Mouse (Mus musculus) E14TG2a.4 (cell line): ENCODE measurements around the gene Rtn4ip1.

Experiments used
- H3K27me3 ChIP-seq: 2 replicates; pipeline ENCODE4 v1.6.1; 2014; ENCODE audit warnings: low read length, control low read depth; ENCODE audit not compliant: insufficient read depth
- H3K36me3 ChIP-seq: 2 replicates; pipeline ENCODE4 v1.6.1; 2014; ENCODE audit warnings: low read length, control low read depth; ENCODE audit not compliant: insufficient read depth
- H3K4me1 ChIP-seq: replicated peaks from 2 replicates; pipeline ENCODE4 v1.6.1; 2014; ENCODE audit warnings: low read depth, low read length, control low read depth
- H3K4me3 ChIP-seq: replicated peaks from 2 replicates; pipeline ENCODE4 v1.5.1; 2014; ENCODE audit warnings: mild to moderate bottlenecking, low read length
- H3K9me3 ChIP-seq: 2 replicates; pipeline ENCODE4 v1.6.1; 2014; ENCODE audit warnings: low read length, control low read depth
- CTCF ChIP-seq: conservative IDR thresholded peaks from 2 replicates; pipeline ENCODE4 v1.5.1; 2014; ENCODE audit warnings: low read length
- NANOG ChIP-seq: IDR thresholded peaks from 2 replicates; pipeline ENCODE4 v1.6.1; 2014; ENCODE audit warnings: borderline replicate concordance, low read length, mixed read lengths
- POU5F1 ChIP-seq: IDR thresholded peaks from 2 replicates; pipeline ENCODE4 v1.6.1; 2014; ENCODE audit warnings: low read length, borderline replicate concordance

Gene Rtn4ip1

DNA sequence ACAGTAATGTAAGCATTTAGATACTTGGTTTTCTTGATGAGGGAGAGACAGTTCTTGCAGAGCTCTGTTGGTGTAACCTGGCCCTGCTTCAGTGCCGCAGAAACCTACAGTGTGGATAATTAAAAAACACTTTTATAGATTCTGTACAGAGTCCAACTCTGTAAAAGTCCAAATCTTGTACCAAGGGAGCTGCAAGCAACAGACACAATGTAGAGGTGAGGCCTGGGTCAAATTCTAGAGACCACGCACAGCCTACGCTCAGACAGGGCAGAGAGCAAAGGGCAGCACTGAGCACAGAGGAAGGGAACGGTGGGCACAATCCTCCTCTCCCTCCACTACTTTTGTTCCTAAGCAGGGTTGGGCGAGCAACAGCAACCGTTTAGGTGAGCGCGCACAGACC lies 5.5 kb upstream of the Rtn4ip1 start:
- H3K4me3 ChIP-seq, result no peak overlapping the region
- no peak for TF ChIP-seq POU5F1
- no peak for TF ChIP-seq CTCF
- no peak for TF ChIP-seq NANOG

DNA sequence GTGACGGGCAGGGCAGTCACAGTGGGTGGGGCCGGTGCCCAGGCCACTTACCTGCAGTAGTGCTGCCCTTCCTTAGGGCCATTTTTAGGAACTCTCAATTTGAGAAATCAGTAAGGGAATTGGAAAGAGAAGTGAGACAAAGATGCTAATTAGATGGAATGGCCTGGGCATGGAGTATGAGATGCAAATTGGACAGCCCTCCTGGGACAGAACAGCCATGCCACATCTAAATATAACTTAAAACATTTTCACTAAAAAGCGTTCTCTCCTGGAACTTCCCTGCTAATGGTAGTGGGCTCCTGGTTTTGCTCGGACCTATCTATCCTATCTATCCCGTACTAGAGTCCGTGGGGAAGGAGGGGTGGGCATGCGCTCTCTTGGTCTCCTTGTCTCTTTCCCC lies 3.3 kb upstream of the Rtn4ip1 start:
- H3K4me3 ChIP-seq, result 0 out of 2 replicates have a peak overlapping the region, but pooled peaks have one; percentile 10
- H3K9me3 ChIP-seq, result no peaks in the 10 kb centered on the region
- no peaks in the 10 kb centered on the region for H3K27me3 ChIP-seq
- no peak for TF ChIP-seq CTCF
- no peak for TF ChIP-seq POU5F1
- no peak for TF ChIP-seq NANOG
- peaks cover 48% of the 10 kb centered on the region for H3K36me3 ChIP-seq
- H3K4me1 ChIP-seq, result peaks cover 32% of the 10 kb centered on the region

More for the DNA sequence above, 5.5 kb upstream of the Rtn4ip1 start:
- Histone ChIP-seq H3K9me3 (no peaks in the 10 kb centered on the region), H3K36me3 (peaks cover 61% of the 10 kb centered on the region), H3K4me1 (peaks cover 31% of the 10 kb centered on the region), H3K27me3 (no peaks in the 10 kb centered on the region)

DNA sequence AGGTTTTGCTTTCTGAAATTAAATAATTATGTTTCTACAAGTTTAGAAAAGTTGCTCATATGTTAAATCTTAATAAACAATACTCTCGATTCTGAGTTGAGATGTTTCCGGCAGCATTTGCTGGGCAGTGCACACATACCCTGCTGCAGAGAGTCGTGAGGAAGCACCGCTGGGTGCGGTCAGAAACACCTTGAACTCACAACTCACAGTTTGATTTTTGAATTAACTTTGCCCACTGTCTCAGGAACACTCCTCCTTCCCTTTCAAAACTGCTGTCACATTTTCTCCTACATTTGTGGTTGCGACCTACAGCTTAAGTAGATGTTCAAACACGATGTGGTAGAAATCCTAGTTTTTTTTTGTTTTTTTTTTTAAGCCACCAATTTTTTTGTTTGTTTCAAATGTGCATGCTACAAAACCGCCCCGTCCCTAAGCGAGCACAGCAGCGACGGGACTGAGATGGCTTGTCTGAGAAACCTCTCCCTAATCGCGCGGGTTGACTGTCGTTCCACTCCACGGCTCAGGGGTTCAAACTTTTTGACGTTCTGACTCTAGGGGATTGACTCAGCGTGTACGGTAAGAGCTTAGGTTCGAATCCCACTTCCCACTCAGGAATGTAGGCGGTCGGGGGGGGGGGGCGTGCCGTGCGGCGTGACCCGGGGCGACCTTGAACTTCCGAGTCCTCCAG lies 580 bp upstream of the Rtn4ip1 start:
- Histone ChIP-seq H3K9me3 (no peaks in the 10 kb centered on the region), H3K4me3 (peak overlapping the region; percentile 90), H3K4me1 (peaks cover 30% of the 10 kb centered on the region), H3K27me3 (no peaks in the 10 kb centered on the region), H3K36me3 (peaks cover 25% of the 10 kb centered on the region)
- TF ChIP-seq NANOG (no peak), POU5F1 (0 out of 2 replicates have a peak, but pooled peaks have one; percentile 30)

DNA sequence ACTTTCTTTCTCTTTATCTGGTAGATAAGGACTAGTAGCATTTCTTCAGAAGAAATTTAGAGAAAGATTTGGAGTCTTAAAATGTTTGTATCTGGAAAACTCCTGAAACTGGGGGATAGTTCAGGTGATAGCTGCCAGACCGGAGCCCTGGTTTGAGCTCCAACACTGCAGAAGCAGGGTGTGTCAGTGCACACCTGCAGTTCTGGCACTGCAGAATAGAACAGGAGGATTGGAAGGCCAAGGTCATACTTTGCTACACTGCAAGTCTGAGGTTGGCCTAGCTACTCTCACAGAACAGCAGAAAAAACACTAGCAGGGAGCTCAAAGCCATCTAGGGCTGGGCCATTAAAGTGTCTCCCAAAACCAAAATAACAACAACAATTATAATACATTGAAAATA lies 3.0 kb downstream of the Rtn4ip1 start:
- no peaks in the 10 kb centered on the region for H3K27me3 ChIP-seq
- TF ChIP-seq NANOG (no peak), POU5F1 (no peak), CTCF (no peak)
- no peak overlapping the region for H3K4me3 ChIP-seq
- H3K36me3 ChIP-seq, result peaks cover under 1% of the 10 kb centered on the region; the same call in 1 of the 2 replicates
- H3K4me1 ChIP-seq, result peaks cover 27% of the 10 kb centered on the region
- H3K9me3 ChIP-seq, result no peaks in the 10 kb centered on the region

DNA sequence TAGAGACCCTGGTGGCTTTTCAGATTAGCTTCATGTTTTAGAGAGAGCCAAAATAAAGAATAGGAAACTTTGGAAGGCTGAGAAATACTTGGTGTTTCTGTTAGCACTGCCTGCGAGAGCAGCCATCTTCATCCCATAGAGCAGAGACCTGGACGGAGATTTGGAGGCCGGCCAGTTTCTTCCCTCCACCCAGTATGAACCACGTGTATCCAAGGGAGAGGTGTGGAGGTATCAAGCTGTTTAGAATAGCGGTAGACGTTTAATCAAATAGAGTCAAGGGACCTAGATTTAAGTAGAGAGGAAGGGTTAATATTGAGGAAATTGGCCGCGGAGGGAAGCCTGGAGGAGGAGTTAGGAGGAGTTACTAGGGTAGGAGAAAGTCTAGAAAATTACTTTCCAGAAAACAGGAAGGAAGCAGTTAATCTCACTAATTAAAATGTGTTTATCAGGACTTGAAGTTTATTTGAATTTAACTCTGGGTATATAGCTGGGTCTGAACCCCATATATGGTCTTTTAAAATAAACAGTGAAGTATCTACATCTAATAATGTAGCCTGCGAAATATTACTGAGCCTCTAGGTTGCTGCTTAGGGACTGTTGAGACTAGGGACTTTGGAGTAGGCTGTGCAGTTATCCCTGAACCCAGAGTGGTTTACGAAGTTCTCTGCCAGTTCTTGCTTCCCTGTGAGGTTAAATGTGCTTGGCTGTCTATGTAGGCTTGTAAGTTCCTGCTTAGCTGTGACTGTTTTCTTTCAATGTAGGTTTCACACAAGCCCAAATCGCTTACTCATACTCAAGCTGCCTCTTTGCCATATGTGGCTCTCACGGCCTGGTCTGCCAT lies 8.6 kb downstream of the Rtn4ip1 start:
- peaks cover 8% of the 10 kb centered on the region for H3K4me1 ChIP-seq
- H3K4me3 ChIP-seq, result no peak overlapping the region
- no peaks in the 10 kb centered on the region for H3K27me3 ChIP-seq
- H3K36me3 ChIP-seq, result peaks cover 35% of the 10 kb centered on the region
- no peaks in the 10 kb centered on the region for H3K9me3 ChIP-seq
- TF ChIP-seq NANOG (no peak), CTCF (no peak), POU5F1 (no peak)

DNA sequence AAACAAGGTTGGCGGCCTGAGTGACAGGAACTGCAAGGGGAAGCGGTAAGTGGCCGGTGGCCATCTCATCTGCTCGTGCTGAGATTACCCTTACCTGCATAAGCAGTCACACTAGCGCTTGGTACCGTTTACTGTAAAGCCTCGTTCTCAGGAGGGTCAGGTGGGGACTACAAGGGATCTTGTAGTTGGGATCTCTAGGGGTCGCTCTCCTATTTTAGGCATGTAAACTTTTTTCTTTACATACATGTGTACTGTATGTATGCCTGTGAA lies 9.2 kb downstream of the Rtn4ip1 start:
- peaks cover 13% of the 10 kb centered on the region for H3K4me1 ChIP-seq
- no peaks in the 10 kb centered on the region for H3K27me3 ChIP-seq
- no peak overlapping the region for H3K4me3 ChIP-seq
- H3K9me3 ChIP-seq, result no peaks in the 10 kb centered on the region
- no peak for TF ChIP-seq CTCF
- no peak for TF ChIP-seq NANOG
- no peak for TF ChIP-seq POU5F1
- H3K36me3 ChIP-seq, result peaks cover 38% of the 10 kb centered on the region

DNA sequence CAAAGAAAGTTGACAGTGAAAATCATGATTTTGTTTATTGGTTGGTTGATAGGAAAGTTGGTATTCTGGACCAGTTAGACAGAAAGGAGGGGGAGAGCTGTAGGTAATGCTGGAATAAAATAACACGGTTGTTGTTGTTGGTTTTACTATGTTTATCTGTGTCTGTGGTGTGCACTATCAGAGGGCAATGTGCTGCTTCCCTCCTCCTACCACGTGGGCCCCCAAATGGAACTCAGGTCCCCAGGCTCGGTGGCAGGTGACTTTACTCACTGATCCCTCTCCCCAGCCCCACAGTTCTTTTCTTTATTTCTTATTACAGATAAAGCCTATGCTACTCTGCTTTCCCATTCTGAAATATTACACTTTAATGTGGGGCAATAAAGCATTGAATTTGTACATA lies 10.6 kb downstream of the Rtn4ip1 start:
- no peak for TF ChIP-seq POU5F1
- TF ChIP-seq NANOG, result no peak
- TF ChIP-seq CTCF, result no peak
- no peaks in the 10 kb centered on the region for H3K9me3 ChIP-seq
- H3K36me3 ChIP-seq, result peaks cover 38% of the 10 kb centered on the region
- peaks cover 20% of the 10 kb centered on the region for H3K4me1 ChIP-seq
- no peak overlapping the region for H3K4me3 ChIP-seq
- H3K27me3 ChIP-seq, result no peaks in the 10 kb centered on the region

DNA sequence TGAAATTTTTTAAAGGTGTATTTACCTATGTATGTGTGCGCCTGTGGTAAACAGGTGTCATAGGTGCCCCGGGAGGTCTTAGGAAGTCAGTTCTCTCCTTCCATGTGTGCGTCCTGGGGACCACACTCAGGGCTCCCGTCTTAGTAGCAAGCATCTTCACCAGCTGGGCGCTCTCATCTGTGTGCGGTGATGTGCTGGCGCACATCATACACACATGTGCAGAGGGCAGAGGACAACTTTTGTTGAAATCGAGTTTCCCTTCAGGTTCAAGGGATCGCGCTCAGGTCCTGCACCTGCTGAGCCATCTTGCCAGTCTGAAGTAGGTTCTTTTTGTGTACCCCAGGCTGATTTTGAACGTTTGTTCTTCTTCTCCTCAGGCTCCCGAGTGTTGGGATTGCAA lies 14.6 kb downstream of the Rtn4ip1 start:
- TF ChIP-seq CTCF (no peak), NANOG (no peak), POU5F1 (no peak)
- Histone ChIP-seq H3K9me3 (no peaks in the 10 kb centered on the region), H3K36me3 (peaks cover 33% of the 10 kb centered on the region), H3K4me1 (peaks cover 20% of the 10 kb centered on the region), H3K27me3 (no peaks in the 10 kb centered on the region), H3K4me3 (no peak overlapping the region)

DNA sequence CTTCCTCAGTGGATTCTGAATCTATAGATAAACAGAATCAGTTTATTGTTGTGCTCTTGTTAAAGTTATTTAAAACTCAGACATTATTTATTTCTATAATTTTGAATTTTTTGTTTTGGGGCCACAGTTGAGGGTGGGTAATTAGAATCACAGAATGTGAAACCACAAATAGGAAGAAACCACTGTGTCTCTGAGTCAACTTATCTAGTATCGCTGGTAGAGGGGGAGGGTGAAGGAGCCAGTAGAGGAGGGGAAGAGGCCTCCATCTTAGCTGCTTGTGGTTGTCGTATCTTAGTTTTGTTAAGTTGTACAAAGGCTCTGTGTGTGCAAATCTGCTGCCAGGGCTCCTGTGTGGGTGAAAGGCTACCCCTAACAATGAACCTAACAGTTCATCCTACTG lies 15.1 kb downstream of the Rtn4ip1 start:
- H3K4me1 ChIP-seq, result peaks cover 20% of the 10 kb centered on the region
- no peak for TF ChIP-seq CTCF
- TF ChIP-seq POU5F1, result no peak
- TF ChIP-seq NANOG, result no peak
- H3K4me3 ChIP-seq, result no peak overlapping the region

More for the DNA sequence above, 15.1 kb downstream of the Rtn4ip1 start:
- Histone ChIP-seq H3K9me3 (no peaks in the 10 kb centered on the region), H3K27me3 (no peaks in the 10 kb centered on the region), H3K36me3 (peaks cover 31% of the 10 kb centered on the region; the same call in 1 of the 2 replicates)
